Mouse (Mus musculus) myocyte (in vitro differentiated cells): ENCODE results near the gene Dysf.

Experiments
- CEBPB ChIP-seq: IDR thresholded peaks from 2 replicates; pipeline ENCODE4 v1.6.1; 2011; ENCODE audit warnings: mild to moderate bottlenecking, moderate library complexity; ENCODE audit not compliant: poor library complexity, insufficient read depth, severe bottlenecking
- E2F4 ChIP-seq: IDR thresholded peaks from one replicate; pipeline ENCODE4 v1.6.1; 2011; ENCODE audit warnings: mild to moderate bottlenecking, control low read depth, moderate library complexity; ENCODE audit not compliant: insufficient read depth
- MAX ChIP-seq: IDR thresholded peaks from one replicate; pipeline ENCODE4 v1.6.1; 2011; ENCODE audit warnings: low read depth, mild to moderate bottlenecking, control low read depth
- MYOD1 ChIP-seq, 3 experiments: IDR thresholded peaks; one replicate each; pipeline ENCODE4 v1.6.1; 2011; ENCODE audit warnings: control low read depth in 2 of 3, low read depth in 2 of 3, mild to moderate bottlenecking in 2 of 3, moderate library complexity in 1 of 3; ENCODE audit not compliant: insufficient read length in 2 of 3, control insufficient read depth in 1 of 3
- MYOG ChIP-seq, 3 experiments: IDR thresholded peaks; one replicate each; pipeline ENCODE4 v1.6.1; 2011; ENCODE audit warnings: control low read depth in 2 of 3, low read depth in 2 of 3, mild to moderate bottlenecking in 2 of 3; ENCODE audit not compliant: insufficient read length in 2 of 3, control insufficient read depth in 1 of 3, insufficient read depth in 1 of 3
- POLR2A ChIP-seq: IDR thresholded peaks from one replicate; pipeline ENCODE4 v1.6.1; 2011; ENCODE audit warnings: low read depth, mild to moderate bottlenecking, control low read depth, moderate library complexity; ENCODE audit not compliant: insufficient read length
- POLR2AphosphoS2 ChIP-seq: IDR thresholded peaks from one replicate; pipeline ENCODE4 v1.6.1; 2011; ENCODE audit warnings: low read depth, control low read depth; ENCODE audit not compliant: insufficient read length
- REST ChIP-seq: IDR thresholded peaks from one replicate; pipeline ENCODE4 v1.6.1; 2011; ENCODE audit warnings: mild to moderate bottlenecking, control low read depth, moderate library complexity; ENCODE audit not compliant: insufficient read depth, insufficient read length
- SRF ChIP-seq: IDR thresholded peaks from one replicate; pipeline ENCODE4 v1.6.1; 2011; ENCODE audit warnings: low read depth; ENCODE audit not compliant: control insufficient read depth, insufficient read length
- TCF12 ChIP-seq: IDR thresholded peaks from one replicate; pipeline ENCODE4 v1.6.1; 2011; ENCODE audit warnings: mild to moderate bottlenecking, control low read depth; ENCODE audit not compliant: poor library complexity, insufficient read depth, severe bottlenecking
- TCF3 ChIP-seq: IDR thresholded peaks from one replicate; pipeline ENCODE4 v1.6.1; 2011; ENCODE audit warnings: low read depth, control low read depth; ENCODE audit not compliant: insufficient read length
- USF1 ChIP-seq: IDR thresholded peaks from one replicate; pipeline ENCODE4 v1.6.1; 2011; ENCODE audit warnings: low read depth, mild to moderate bottlenecking, control low read depth, moderate library complexity

GRCm38 (mm10) chr6:84135709-84136108 lies 127.3 kb downstream of the Dysf start:
- TF ChIP-seq POLR2A = no peak
- no peak for TF ChIP-seq POLR2AphosphoS2
- TF ChIP-seq TCF12 = no peak
- no peak for TF ChIP-seq USF1
- TF ChIP-seq CEBPB = no peak
- TF ChIP-seq E2F4 = no peak
- no peak for TF ChIP-seq MAX
- TF ChIP-seq TCF3 = no peak
- TF ChIP-seq REST = no peak
- no peak for TF ChIP-seq MYOD1 (IDR thresholded peaks at IDR 0.05; ENCODE audit: control insufficient read depth in 1 of 3, insufficient read length in 2 of 3, low read depth in 2 of 3)
- no peak for TF ChIP-seq SRF
- TF ChIP-seq MYOG (IDR thresholded peaks at IDR 0.05; ENCODE audit: control insufficient read depth in 1 of 3, insufficient read depth in 1 of 3, insufficient read length in 2 of 3, low read depth in 2 of 3) = no peak
